Mouse (Mus musculus): ENCODE measurements around the gene Cpxm1.

GRCm38 (mm10) chr2:130374951-130375350 lies 22.4 kb downstream of the Cpxm1 start:
- TF ChIP-seq CTCF (IDR thresholded peaks at IDR 0.05; ENCODE audit: low read depth) (no peak), EP300 (IDR thresholded peaks at IDR 0.05; ENCODE audit: low read depth) (no peak)

Data from heart, postnatal 0 days (tissue).